Mouse (Mus musculus) frontal cortex, postnatal 10 days (tissue): ENCODE measurements around the gene Mecom.
"Not testable (repeated sequence)": the region's sequence is repeated elsewhere in the genome, so short reads cannot be mapped to it uniquely, and the experiment has no call there.

Source experiments
- DNase-seq, 2 experiments: peaks; one replicate each; pipeline ENCODE4 v3.0.0; 2022; ENCODE audit warnings: low spot score in 2 of 2, mixed read lengths in 1 of 2

Gene Mecom

GRCm38 (mm10) chr3:30253714-30254113 is 294.1 kb downstream of the Mecom start:
- DNase-seq, result no peak

- no peak for DNase-seq
Measured at GRCm38 (mm10) chr3:30248656-30249384, 299.0 kb downstream of the Mecom start.

GRCm38 (mm10) chr3:30247256-30247655 is 300.6 kb downstream of the Mecom start:
- no peak for DNase-seq

GRCm38 (mm10) chr3:30246431-30247041 is 301.3 kb downstream of the Mecom start:
- DNase-seq, result no peak

GRCm38 (mm10) chr3:30245950-30246349 is 301.9 kb downstream of the Mecom start:
- no peak for DNase-seq

- DNase-seq, result no peak
Measured at GRCm38 (mm10) chr3:30244401-30244871, 303.4 kb downstream of the Mecom start.

- DNase-seq, result no peak
Measured at GRCm38 (mm10) chr3:30243776-30244275, 304.0 kb downstream of the Mecom start.

- DNase-seq, result no peak
Measured at GRCm38 (mm10) chr3:30239416-30239815, 308.4 kb downstream of the Mecom start.

GRCm38 (mm10) chr3:30237493-30237892 is 310.3 kb downstream of the Mecom start:
- DNase-seq, result no peak

- no peak for DNase-seq
Measured at GRCm38 (mm10) chr3:30234018-30234417, 313.8 kb downstream of the Mecom start.

GRCm38 (mm10) chr3:30227964-30228670 is 319.7 kb downstream of the Mecom start:
- DNase-seq, result no peak

- DNase-seq, result no peak
Measured at GRCm38 (mm10) chr3:30226928-30227370, 320.9 kb downstream of the Mecom start.

- not testable (repeated sequence) for DNase-seq
Measured at GRCm38 (mm10) chr3:30225200-30225599, 322.6 kb downstream of the Mecom start.

- no peak for DNase-seq
Measured at GRCm38 (mm10) chr3:30220701-30221412, 327.0 kb downstream of the Mecom start.

GRCm38 (mm10) chr3:30219891-30220290 is 327.9 kb downstream of the Mecom start:
- no peak for DNase-seq

GRCm38 (mm10) chr3:30219190-30219884 is 328.5 kb downstream of the Mecom start:
- DNase-seq, result no peak

- DNase-seq, result no peak
Measured at GRCm38 (mm10) chr3:30214607-30215006, 333.2 kb downstream of the Mecom start.

GRCm38 (mm10) chr3:30213540-30214170 is 334.2 kb downstream of the Mecom start:
- no peak for DNase-seq

- DNase-seq, result no peak
Measured at GRCm38 (mm10) chr3:30212802-30213201, 335.0 kb downstream of the Mecom start.

GRCm38 (mm10) chr3:30209131-30209530 is 338.7 kb downstream of the Mecom start:
- no peak for DNase-seq

- no peak for DNase-seq
Measured at GRCm38 (mm10) chr3:30207886-30208285, 339.9 kb downstream of the Mecom start.
